Mouse (Mus musculus) lung, embryonic 14.5 days (tissue): Measurements from ENCODE around the gene Tor3a. TPM values are rescaled to one million over a fixed set of nuclear protein-coding genes. Genes with fewer than 3 reads are reported as not detected.

Experiments
- ATAC-seq: fragments of 200-750 bp; cut with Nextera tagmentation; 2 replicates; pipeline ENCODE4 v1.8.0; 2017; ENCODE audit warnings: mild to moderate bottlenecking, moderate TSS enrichment, moderate library complexity; ENCODE audit not compliant: insufficient read depth
- DNase-seq: peaks from one replicate; pipeline ENCODE4 v3.0.0-alpha.2; 2015
- H3K27ac ChIP-seq: fragments of 300-500 bp; sonication (generic); 2 replicates; pipeline ENCODE4 v1.5.1; 2014; ENCODE audit warnings: low read depth, mild to moderate bottlenecking, moderate library complexity
- H3K27me3 ChIP-seq: fragments of 300-500 bp; sonication (generic); 2 replicates; pipeline ENCODE4 v1.6.1; 2014; ENCODE audit warnings: low read length, control low read depth; ENCODE audit not compliant: insufficient read depth
- H3K36me3 ChIP-seq: fragments of 300-500 bp; sonication (generic); 2 replicates; pipeline ENCODE4 v1.6.1; 2014; ENCODE audit warnings: control low read depth; ENCODE audit not compliant: insufficient read depth
- H3K4me1 ChIP-seq: fragments of 300-500 bp; sonication (generic); 2 replicates; pipeline ENCODE4 v1.6.1; 2014; ENCODE audit warnings: antibody characterized with exemption, control low read depth; ENCODE audit not compliant: insufficient read depth
- H3K4me2 ChIP-seq: fragments of 300-500 bp; sonication (generic); 2 replicates; pipeline ENCODE4 v1.6.1; 2014; ENCODE audit warnings: mild to moderate bottlenecking
- H3K4me3 ChIP-seq: fragments of 300-500 bp; sonication (generic); 2 replicates; pipeline ENCODE4 v1.5.1; 2014; ENCODE audit warnings: low read depth, low read length
- H3K9ac ChIP-seq: fragments of 300-500 bp; sonication (generic); 2 replicates; pipeline ENCODE4 v1.6.1; 2014
- H3K9me3 ChIP-seq: fragments of 300-500 bp; sonication (generic); 2 replicates; pipeline ENCODE4 v1.6.1; 2016; ENCODE audit warnings: low read depth, low read length, control low read depth
- CTCF ChIP-seq: IDR thresholded peaks from 2 replicates; pipeline ENCODE4 v1.5.1; 2016; ENCODE audit warnings: antibody characterized with exemption, low read depth
- WGBS: fragments of 180-500 bp; shearing (Covaris S2); extraction: QIAGEN DNeasy Blood & Tissue Kit; methylation state at CpG from one replicate; pipeline ENCODE4 v1.1.7; 2014; 5-methylcytosine and 5-hydroxymethylcytosine counted together
- polyA plus RNA-seq: library from polyadenylated mRNA; unstranded; fragments of >200 nt; fragmentation: Nextera tagmentation; extraction: Ambion mirVana; gene quantifications from 2 replicates; pipeline ENCODE4 v1.2.1, GENCODE M21; 2014

Gene Tor3a
- polyA plus RNA-seq, 1 experiment from 2014 or later: 8.7 TPM

GRCm38 (mm10) chr1:156679599-156679998 lies 5.4 kb upstream of the Tor3a start:
- Histone ChIP-seq H3K4me1 (no peaks in the 10 kb centered on the region), H3K4me2 (no peak overlapping the region), H3K9me3 (no peaks in the 10 kb centered on the region), H3K4me3 (no peak overlapping the region), H3K27ac (no peak overlapping the region), H3K27me3 (no peaks in the 10 kb centered on the region), H3K36me3 (peaks cover 27% of the 10 kb centered on the region), H3K9ac (no peak overlapping the region)
- 81% methylated on average over 9 of the region's 9 CpGs for WGBS
- ATAC-seq (no peak), DNase-seq (no peak)
- no peak for TF ChIP-seq CTCF

- Histone ChIP-seq H3K9ac (no peak overlapping the region), H3K27ac (no peak overlapping the region), H3K4me1 (peaks cover 3% of the 10 kb centered on the region; the same call in 1 of the 2 replicates), H3K4me2 (no peak overlapping the region), H3K36me3 (peaks cover 15% of the 10 kb centered on the region), H3K9me3 (no peaks in the 10 kb centered on the region), H3K27me3 (no peaks in the 10 kb centered on the region), H3K4me3 (no peak overlapping the region)
- DNase-seq (no peak), ATAC-seq (no peak)
- 87% methylated on average over 3 of the region's 3 CpGs for WGBS
- TF ChIP-seq CTCF: no peak
Observed at GRCm38 (mm10) chr1:156677230-156677629, 3.1 kb upstream of the Tor3a start.

GRCm38 (mm10) chr1:156676596-156676995 lies 2.4 kb upstream of the Tor3a start:
- H3K4me1 ChIP-seq: peaks cover 3% of the 10 kb centered on the region; the same call in 1 of the 2 replicates
- 70% methylated on average over 5 of the region's 5 CpGs for WGBS
- H3K27me3 ChIP-seq: no peaks in the 10 kb centered on the region
- DNase-seq (peak; percentile 28), ATAC-seq (no peak)
- H3K4me2 ChIP-seq: no peak overlapping the region
- H3K36me3 ChIP-seq: peaks cover 15% of the 10 kb centered on the region
- no peak overlapping the region for H3K27ac ChIP-seq
- H3K9ac ChIP-seq: no peak overlapping the region
- H3K4me3 ChIP-seq: no peak overlapping the region
- H3K9me3 ChIP-seq: no peaks in the 10 kb centered on the region
- TF ChIP-seq CTCF: no peak

GRCm38 (mm10) chr1:156676171-156676570 lies 2.0 kb upstream of the Tor3a start:
- peak; percentile 89 for TF ChIP-seq CTCF
- H3K36me3 ChIP-seq: peaks cover 12% of the 10 kb centered on the region
- H3K9me3 ChIP-seq: no peaks in the 10 kb centered on the region
- H3K4me2 ChIP-seq: no peak overlapping the region
- H3K27me3 ChIP-seq: no peaks in the 10 kb centered on the region
- peaks cover 3% of the 10 kb centered on the region; the same call in 1 of the 2 replicates for H3K4me1 ChIP-seq
- no peak overlapping the region for H3K4me3 ChIP-seq
- WGBS: 32% methylated on average over 12 of the region's 12 CpGs
- no peak overlapping the region for H3K27ac ChIP-seq
- DNase-seq (peak; percentile 87), ATAC-seq (no peak; the same call in 1 of the 2 replicates)
- H3K9ac ChIP-seq: no peak overlapping the region

- Histone ChIP-seq H3K36me3 (no peaks in the 10 kb centered on the region), H3K4me1 (peaks cover 5% of the 10 kb centered on the region; the same call in 1 of the 2 replicates), H3K9me3 (no peaks in the 10 kb centered on the region), H3K9ac (peak overlapping the region; percentile 60), H3K4me3 (peak overlapping the region; percentile 66), H3K27ac (no peak overlapping the region), H3K4me2 (peak overlapping the region; percentile 100), H3K27me3 (no peaks in the 10 kb centered on the region)
- under 1% methylated on average over 29 of the region's 29 CpGs for WGBS
- TF ChIP-seq CTCF: no peak
- ATAC-seq (peak; percentile 48), DNase-seq (peak; percentile 57)
Observed at GRCm38 (mm10) chr1:156673476-156674194, 521 bp downstream of the Tor3a start.

GRCm38 (mm10) chr1:156672720-156673475 lies 1.3 kb downstream of the Tor3a start:
- Histone ChIP-seq H3K4me1 (peaks cover 6% of the 10 kb centered on the region; the same call in 1 of the 2 replicates), H3K27ac (no peak overlapping the region), H3K9ac (peak overlapping the region; percentile 60), H3K4me2 (peak overlapping the region; percentile 100), H3K9me3 (no peaks in the 10 kb centered on the region), H3K27me3 (no peaks in the 10 kb centered on the region), H3K4me3 (peak overlapping the region; percentile 66), H3K36me3 (no peaks in the 10 kb centered on the region)
- no peak for TF ChIP-seq CTCF
- WGBS: 10% methylated on average over 14 of the region's 14 CpGs
- peak; percentile 33 for DNase-seq
- no peak; the same call in 1 of the 2 replicates for ATAC-seq

GRCm38 (mm10) chr1:156671921-156672320 lies 2.2 kb downstream of the Tor3a start:
- H3K27me3 ChIP-seq: no peaks in the 10 kb centered on the region
- no peak for DNase-seq
- ATAC-seq: no peak
- no peak overlapping the region for H3K4me2 ChIP-seq
- no peak overlapping the region for H3K27ac ChIP-seq
- no peak overlapping the region for H3K9ac ChIP-seq
- peaks cover 6% of the 10 kb centered on the region; the same call in 1 of the 2 replicates for H3K4me1 ChIP-seq
- no peak for TF ChIP-seq CTCF
- H3K4me3 ChIP-seq: no peak overlapping the region
- H3K9me3 ChIP-seq: no peaks in the 10 kb centered on the region
- no peaks in the 10 kb centered on the region for H3K36me3 ChIP-seq
- WGBS: 90% methylated on average over 3 of the region's 3 CpGs
